Mouse (Mus musculus): Measurements from ENCODE around the gene Casp6.

Casp6 gene

GRCm38 (mm10) chr3:129923581-129923980 is 22.4 kb downstream of the Casp6 start:
- no peak for DNase-seq (ENCODE audit: low spot score)

- DNase-seq (ENCODE audit: low spot score), result no peak
These were observed 24.6 kb downstream of the Casp6 start for GRCm38 (mm10) chr3:129925861-129926260.

GRCm38 (mm10) chr3:129930213-129930778 is 29.1 kb downstream of the Casp6 start:
- DNase-seq (ENCODE audit: low spot score), result no peak

GRCm38 (mm10) chr3:129932443-129932842 is 31.2 kb downstream of the Casp6 start:
- no peak for DNase-seq (ENCODE audit: low spot score)

GRCm38 (mm10) chr3:129936561-129936960 is 35.3 kb downstream of the Casp6 start:
- DNase-seq (ENCODE audit: low spot score), result peak; percentile 45

GRCm38 (mm10) chr3:129937848-129938247 is 36.6 kb downstream of the Casp6 start:
- DNase-seq (ENCODE audit: low spot score), result peak; percentile 49

- DNase-seq (ENCODE audit: low spot score), result peak; percentile 71
These were observed 37.8 kb downstream of the Casp6 start for GRCm38 (mm10) chr3:129939058-129939457.

- no peak for DNase-seq (ENCODE audit: low spot score)
These were observed 39.6 kb downstream of the Casp6 start for GRCm38 (mm10) chr3:129940780-129941179.

GRCm38 (mm10) chr3:129941291-129941690 is 40.1 kb downstream of the Casp6 start:
- DNase-seq (ENCODE audit: low spot score), result no peak

GRCm38 (mm10) chr3:129943813-129944212 is 42.6 kb downstream of the Casp6 start:
- DNase-seq (ENCODE audit: low spot score), result no peak

GRCm38 (mm10) chr3:129946217-129946914 is 45.1 kb downstream of the Casp6 start:
- DNase-seq (ENCODE audit: low spot score), result no peak

GRCm38 (mm10) chr3:129948359-129948758 is 47.1 kb downstream of the Casp6 start:
- DNase-seq (ENCODE audit: low spot score), result no peak

- no peak for DNase-seq (ENCODE audit: low spot score)
These were observed 48.0 kb downstream of the Casp6 start for GRCm38 (mm10) chr3:129949158-129949773.

- DNase-seq (ENCODE audit: low spot score), result no peak
These were observed 52.1 kb downstream of the Casp6 start for GRCm38 (mm10) chr3:129953296-129953695.

GRCm38 (mm10) chr3:129962533-129962932 is 61.3 kb downstream of the Casp6 start:
- no peak for DNase-seq (ENCODE audit: low spot score)
